14 mouse cellular contexts compared by ENCODE assay signal in the genomic region with DNA sequence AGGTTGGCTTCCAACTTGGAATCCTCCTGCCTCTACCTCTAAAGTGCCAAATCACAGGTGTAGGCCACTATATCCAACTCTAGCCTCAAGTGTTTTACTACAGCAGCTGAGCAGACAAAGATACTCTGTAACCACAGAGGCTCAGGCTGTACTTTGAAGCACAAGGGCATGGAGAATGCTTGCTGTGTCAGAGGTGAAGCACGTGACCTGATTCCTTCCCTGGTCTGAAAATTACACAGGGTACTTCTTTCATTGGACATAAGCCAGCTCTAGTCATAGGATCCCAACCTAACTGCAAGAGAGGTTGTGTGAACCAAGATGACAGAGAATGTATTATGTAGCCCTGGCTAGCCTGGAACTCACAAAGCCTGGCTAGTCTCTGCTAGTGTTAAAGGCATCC.
"Had no signal": no experiment of that assay in that cellular context is flagged by ENCODE, and none has a peak within 500 bp of the region (broad histone marks: within the 10 kb centered on the region; RNA-seq: fewer than 3 reads in every experiment).

No protein-coding gene starts in this region.

- H3K4me3 ChIP-seq: hindbrain, embryonic 15.5 days; limb, embryonic 10.5 days; limb, embryonic 13.5 days; midbrain, embryonic 13.5 days had no signal

- H3K36me3 ChIP-seq: hindbrain, embryonic 15.5 days; limb, embryonic 10.5 days; limb, embryonic 13.5 days; midbrain, embryonic 13.5 days had no signal

- H3K9ac ChIP-seq: hindbrain, embryonic 15.5 days; limb, embryonic 13.5 days; liver, embryonic 14.5 days; liver, postnatal 0 days; lung, embryonic 14.5 days; midbrain, embryonic 13.5 days had no signal

- H3K4me1 ChIP-seq: limb, embryonic 10.5 days had no signal

- H3K27ac ChIP-seq: hindbrain, embryonic 15.5 days; limb, embryonic 10.5 days; limb, embryonic 13.5 days; liver, embryonic 14.5 days; macrophage; midbrain, embryonic 13.5 days had no signal

- H3K9me3 ChIP-seq: hindbrain, embryonic 15.5 days; limb, embryonic 10.5 days; limb, embryonic 13.5 days; midbrain, embryonic 13.5 days had no signal

- H3K4me2 ChIP-seq: hindbrain, embryonic 15.5 days; limb, embryonic 13.5 days; lung, embryonic 14.5 days; midbrain, embryonic 13.5 days had no signal

- H3K27me3 ChIP-seq: hindbrain, embryonic 15.5 days; limb, embryonic 13.5 days; midbrain, embryonic 13.5 days had no signal

- ATAC-seq: intestine, postnatal 0 days; liver, postnatal 0 days; lung, postnatal 0 days; midbrain, embryonic 13.5 days had no signal

- DNase-seq: layer of hippocampus, postnatal 36 days; liver; liver, postnatal 0 days; lung, embryonic 14.5 days; thymus, adult 18-20 months; thymus, postnatal 36 days had no signal
